Mouse (Mus musculus): ENCODE measurements around the gene Lpin3.
A peak's percentile ranks its signal among the peaks of the same experiment; 100 is the strongest.

Gene Lpin3

GRCm38 (mm10) chr2:160880453-160881195 is at the start of gene Lpin3:
Gene Lpin3, plus strand, starts transcription at chr2:160880670.
- no peak for DNase-seq (ENCODE audit: low spot score)

GRCm38 (mm10) chr2:160840838-160841237 is 39.6 kb upstream of the Lpin3 start:
- no peak for DNase-seq (ENCODE audit: low spot score)

- no peak for DNase-seq (ENCODE audit: low spot score)
These were observed 32.8 kb upstream of the Lpin3 start for GRCm38 (mm10) chr2:160847664-160848063.

- DNase-seq (ENCODE audit: low spot score) = no peak
These were observed 32.3 kb upstream of the Lpin3 start for GRCm38 (mm10) chr2:160848186-160848585.

GRCm38 (mm10) chr2:160849617-160850240 is 30.7 kb upstream of the Lpin3 start:
- DNase-seq (ENCODE audit: low spot score) = no peak

- DNase-seq (ENCODE audit: low spot score) = no peak
These were observed 30.1 kb upstream of the Lpin3 start for GRCm38 (mm10) chr2:160850360-160850759.

GRCm38 (mm10) chr2:160854687-160855086 is 25.8 kb upstream of the Lpin3 start:
- no peak for DNase-seq (ENCODE audit: low spot score)

GRCm38 (mm10) chr2:160856359-160857102 is 23.9 kb upstream of the Lpin3 start:
- no peak for DNase-seq (ENCODE audit: low spot score)

GRCm38 (mm10) chr2:160860363-160860762 is 20.1 kb upstream of the Lpin3 start:
- no peak for DNase-seq (ENCODE audit: low spot score)

GRCm38 (mm10) chr2:160864112-160864511 is 16.4 kb upstream of the Lpin3 start:
- DNase-seq (ENCODE audit: low spot score) = no peak

GRCm38 (mm10) chr2:160865266-160865665 is 15.2 kb upstream of the Lpin3 start:
- no peak for DNase-seq (ENCODE audit: low spot score)

- no peak for DNase-seq (ENCODE audit: low spot score)
These were observed 11.0 kb upstream of the Lpin3 start for GRCm38 (mm10) chr2:160869446-160869845.

GRCm38 (mm10) chr2:160871310-160871709 is 9.2 kb upstream of the Lpin3 start:
- no peak for DNase-seq (ENCODE audit: low spot score)

- peak; percentile 50 for DNase-seq (ENCODE audit: low spot score)
These were observed 8.1 kb upstream of the Lpin3 start for GRCm38 (mm10) chr2:160872395-160872794.

GRCm38 (mm10) chr2:160872890-160873382 is 7.5 kb upstream of the Lpin3 start, which contains the start of gene Zhx3:
Gene Zhx3, minus strand, starts transcription at chr2:160872998.
- peak; percentile 73 for DNase-seq (ENCODE audit: low spot score)

- no peak for DNase-seq (ENCODE audit: low spot score)
These were observed 6.1 kb upstream of the Lpin3 start for GRCm38 (mm10) chr2:160874231-160874877.

- peak; percentile 29 for DNase-seq (ENCODE audit: low spot score)
These were observed 4.4 kb upstream of the Lpin3 start for GRCm38 (mm10) chr2:160876115-160876514.

GRCm38 (mm10) chr2:160881462-160882101 is 1.1 kb downstream of the Lpin3 start:
- DNase-seq (ENCODE audit: low spot score) = no peak

GRCm38 (mm10) chr2:160882436-160882835 is 2.0 kb downstream of the Lpin3 start:
- no peak for DNase-seq (ENCODE audit: low spot score)

- no peak for DNase-seq (ENCODE audit: low spot score)
These were observed 3.4 kb downstream of the Lpin3 start for GRCm38 (mm10) chr2:160883912-160884311.

- peak; percentile 29 for DNase-seq (ENCODE audit: low spot score)
These were observed 4.4 kb downstream of the Lpin3 start for GRCm38 (mm10) chr2:160884830-160885229.

GRCm38 (mm10) chr2:160886221-160886620 is 5.8 kb downstream of the Lpin3 start:
- no peak for DNase-seq (ENCODE audit: low spot score)

Data from c-Kit-positive CD71-positive TER-119-positive erythroid progenitor cells, embryonic 14.5 days (primary cell).